Mouse (Mus musculus): Measurements from ENCODE around the gene Plekhg2. TPM values are rescaled to one million over a fixed set of nuclear protein-coding genes. Genes with fewer than 3 reads are reported as not detected.

Gene Plekhg2
- total RNA-seq, 2 experiments from 2014 or later: 5.5 to 7.4 TPM

GRCm38 (mm10) chr7:28382981-28383396, 10.6 kb upstream of the Plekhg2 start:
- peak; percentile 59 to 62 for DNase-seq

- DNase-seq: no peak
Measured at GRCm38 (mm10) chr7:28382347-28382951, 10.1 kb upstream of the Plekhg2 start.

- DNase-seq: no peak
Measured at GRCm38 (mm10) chr7:28381938-28382337, 9.5 kb upstream of the Plekhg2 start.

- no peak for DNase-seq
Measured at GRCm38 (mm10) chr7:28381017-28381790, 8.8 kb upstream of the Plekhg2 start.

- DNase-seq: no peak
Measured at GRCm38 (mm10) chr7:28380237-28381016, 8.0 kb upstream of the Plekhg2 start, which contains the start of gene Zfp36. Zfp36 (minus strand) TSS chr7:28380253.

GRCm38 (mm10) chr7:28378769-28379651, 6.6 kb upstream of the Plekhg2 start:
- DNase-seq: peak; percentile 82 to 83

- DNase-seq: no peak
Measured at GRCm38 (mm10) chr7:28378066-28378690, 5.8 kb upstream of the Plekhg2 start.

GRCm38 (mm10) chr7:28377190-28378065, 5.0 kb upstream of the Plekhg2 start:
- DNase-seq: no peak

- no peak for DNase-seq
Measured at GRCm38 (mm10) chr7:28376011-28376771, 3.8 kb upstream of the Plekhg2 start.

GRCm38 (mm10) chr7:28375176-28375921, 3.0 kb upstream of the Plekhg2 start:
- peak; percentile 71 to 72 for DNase-seq

GRCm38 (mm10) chr7:28374647-28375046, 2.2 kb upstream of the Plekhg2 start:
- no peak for DNase-seq

GRCm38 (mm10) chr7:28373891-28374495, 1.6 kb upstream of the Plekhg2 start:
- no peak for DNase-seq

- DNase-seq: peak in 1 of 2 experiments; percentile 55
Measured at GRCm38 (mm10) chr7:28373131-28373581, 757 bp upstream of the Plekhg2 start.

GRCm38 (mm10) chr7:28371514-28371989, 847 bp downstream of the Plekhg2 start:
- DNase-seq: no peak

- no peak for DNase-seq
Measured at GRCm38 (mm10) chr7:28370977-28371513, 1.4 kb downstream of the Plekhg2 start.

GRCm38 (mm10) chr7:28370051-28370450, 2.3 kb downstream of the Plekhg2 start:
- DNase-seq: no peak

GRCm38 (mm10) chr7:28368276-28368920, 4.0 kb downstream of the Plekhg2 start:
- DNase-seq: no peak

Measured in layer of hippocampus, postnatal 36 days (tissue).